Mouse (Mus musculus) MEL (cell line): Measurements from ENCODE around the gene Pak6. TPM values are rescaled to one million over a fixed set of nuclear protein-coding genes. Genes with fewer than 3 reads are reported as not detected.

Experiments used
- DNase-seq: peaks from one replicate; pipeline ENCODE4 v3.0.0; 2011; ENCODE audit warnings: low read depth, low spot score
- H3K27ac ChIP-seq: 2 replicates; pipeline ENCODE4 v1.5.1; 2012; ENCODE audit warnings: low read depth, mild to moderate bottlenecking, control low read depth, low read length, moderate library complexity; ENCODE audit not compliant: control insufficient read depth
- H3K27me3 ChIP-seq, 2 experiments: fragments of 150-350 bp in 1 of 2; sonication (generic) in 1 of 2; 2 replicates each; pipeline ENCODE4 v1.6.1; 2012; ENCODE audit warnings: low read length in 2 of 2, mild to moderate bottlenecking in 2 of 2, improper control_type of control experiment in 1 of 2, moderate library complexity in 1 of 2; ENCODE audit not compliant: insufficient read depth in 2 of 2, control insufficient read depth in 1 of 2
- H3K36me3 ChIP-seq, 2 experiments: 2 replicates each; pipeline ENCODE4 v1.6.1; 2012 to 2014; ENCODE audit warnings: low read length in 2 of 2, improper control_type of control experiment in 1 of 2, inconsistent platforms in 1 of 2, mild to moderate bottlenecking in 1 of 2; ENCODE audit not compliant: insufficient read depth in 2 of 2, control insufficient read depth in 1 of 2
- H3K4me1 ChIP-seq, 2 experiments: fragments of 150-350 bp in 1 of 2; sonication (generic) in 1 of 2; 2 replicates each; pipeline ENCODE4 v1.6.1; 2012; ENCODE audit warnings: low read length in 2 of 2, improper control_type of control experiment in 1 of 2, mild to moderate bottlenecking in 1 of 2; ENCODE audit not compliant: insufficient read depth in 2 of 2, control insufficient read depth in 1 of 2
- H3K4me3 ChIP-seq, 2 experiments: fragments of 150-350 bp in 1 of 2; sonication (generic) in 1 of 2; 2 replicates each; pipeline ENCODE4 v1.5.1; 2012; ENCODE audit warnings: low read depth in 2 of 2, low read length in 2 of 2, mild to moderate bottlenecking in 2 of 2, moderate library complexity in 2 of 2, control low read depth in 1 of 2, improper control_type of control experiment in 1 of 2; ENCODE audit not compliant: control insufficient read depth in 1 of 2, insufficient read depth in 1 of 2
- H3K79me2 ChIP-seq: 2 replicates; pipeline ENCODE4 v1.6.1; 2012; ENCODE audit warnings: mild to moderate bottlenecking, low read length, moderate library complexity; ENCODE audit not compliant: control insufficient read depth, poor library complexity, insufficient read depth
- H3K9ac ChIP-seq: 2 replicates; pipeline ENCODE4 v1.6.1; 2012; ENCODE audit warnings: low read depth, mild to moderate bottlenecking, control low read depth, low read length, moderate library complexity; ENCODE audit not compliant: control insufficient read depth, poor library complexity, severe bottlenecking
- H3K9me3 ChIP-seq: fragments of 150-350 bp; sonication (generic); replicated peaks from 2 replicates; pipeline ENCODE4 v1.6.1; 2012; ENCODE audit warnings: mild to moderate bottlenecking, low read length, improper control_type of control experiment, moderate library complexity; ENCODE audit not compliant: insufficient read depth
- BHLHE40 ChIP-seq: IDR thresholded peaks from 2 replicates; pipeline ENCODE4 v1.6.1; 2012; ENCODE audit warnings: low read depth, mild to moderate bottlenecking, inconsistent platforms, low read length, improper control_type of control experiment, borderline replicate concordance
- CHD2 ChIP-seq: IDR thresholded peaks from 2 replicates; pipeline ENCODE4 v1.6.1; 2011; ENCODE audit warnings: low read length, improper control_type of control experiment
- CTCF ChIP-seq, 3 experiments: IDR thresholded peaks in 2 of 3; conservative IDR thresholded peaks in 1 of 3; 2 replicates each; pipeline ENCODE4 v1.5.1; 2011 to 2012; ENCODE audit warnings: low read length in 3 of 3, low read depth in 2 of 3, mild to moderate bottlenecking in 2 of 3, improper control_type of control experiment in 1 of 3, inconsistent platforms in 1 of 3, mixed read lengths in 1 of 3, moderate library complexity in 1 of 3; ENCODE audit not compliant: control insufficient read depth in 1 of 3, insufficient read depth in 1 of 3, poor library complexity in 1 of 3, severe bottlenecking in 1 of 3
- E2F4 ChIP-seq: IDR thresholded peaks from 2 replicates; pipeline ENCODE4 v1.6.1; 2011; ENCODE audit warnings: low read depth, low read length, improper control_type of control experiment, borderline replicate concordance
- ELF1 ChIP-seq: IDR thresholded peaks from 2 replicates; pipeline ENCODE4 v1.6.1; 2014; ENCODE audit warnings: low read depth, mild to moderate bottlenecking, inconsistent platforms, low read length, improper control_type of control experiment, moderate library complexity
- ETS1 ChIP-seq: IDR thresholded peaks from 2 replicates; pipeline ENCODE4 v1.6.1; 2012; ENCODE audit warnings: low read depth, mild to moderate bottlenecking, inconsistent platforms, low read length, improper control_type of control experiment, moderate library complexity
- HCFC1 ChIP-seq: IDR thresholded peaks from 2 replicates; pipeline ENCODE4 v1.6.1; 2012; ENCODE audit warnings: low read depth, mild to moderate bottlenecking, inconsistent platforms, low read length, improper control_type of control experiment, moderate library complexity
- JUND ChIP-seq: IDR thresholded peaks from 2 replicates; pipeline ENCODE4 v1.6.1; 2011; ENCODE audit warnings: low read depth, mild to moderate bottlenecking, improper control_type of control experiment, low read length
- MAFK ChIP-seq: IDR thresholded peaks from 2 replicates; pipeline ENCODE4 v1.6.1; 2011; ENCODE audit warnings: low read depth, mild to moderate bottlenecking, low read length, improper control_type of control experiment, borderline replicate concordance
- MAZ ChIP-seq: IDR thresholded peaks from 2 replicates; pipeline ENCODE4 v1.6.1; 2012; ENCODE audit warnings: low read depth, mild to moderate bottlenecking, inconsistent platforms, low read length, improper control_type of control experiment
- MXI1 ChIP-seq: IDR thresholded peaks from 2 replicates; pipeline ENCODE4 v1.6.1; 2011; ENCODE audit warnings: mild to moderate bottlenecking, low read depth, low read length, improper control_type of control experiment
- MYB ChIP-seq: IDR thresholded peaks from 2 replicates; pipeline ENCODE4 v1.6.1; 2011; ENCODE audit warnings: mild to moderate bottlenecking, low read depth, low read length, improper control_type of control experiment
- MYC ChIP-seq: IDR thresholded peaks from 2 replicates; pipeline ENCODE4 v1.6.1; 2011; ENCODE audit warnings: low read depth, mild to moderate bottlenecking, low read length, improper control_type of control experiment, moderate library complexity
- NELFE ChIP-seq: IDR thresholded peaks from 2 replicates; pipeline ENCODE4 v1.6.1; 2011; ENCODE audit warnings: low read depth, low read length, improper control_type of control experiment
- POLR2A ChIP-seq, 2 experiments: IDR thresholded peaks; 2 replicates each; pipeline ENCODE4 v1.6.1; 2011 to 2012; ENCODE audit warnings: low read length in 2 of 2, mild to moderate bottlenecking in 2 of 2, control low read depth in 1 of 2, improper control_type of control experiment in 1 of 2, low read depth in 1 of 2, moderate library complexity in 1 of 2; ENCODE audit not compliant: control insufficient read depth in 1 of 2, insufficient read depth in 1 of 2, poor library complexity in 1 of 2
- POLR2AphosphoS5 ChIP-seq: IDR thresholded peaks from 2 replicates; pipeline ENCODE4 v1.6.1; 2012; ENCODE audit warnings: low read depth, borderline replicate concordance, mild to moderate bottlenecking, inconsistent platforms, low read length, moderate library complexity, mixed read lengths
- RCOR1 ChIP-seq: IDR thresholded peaks from 2 replicates; pipeline ENCODE4 v1.6.1; 2012; ENCODE audit warnings: low read depth, mild to moderate bottlenecking, inconsistent platforms, low read length, improper control_type of control experiment
- TAL1 ChIP-seq: IDR thresholded peaks from 2 replicates; pipeline ENCODE4 v1.6.1; 2012; ENCODE audit warnings: mild to moderate bottlenecking, inconsistent platforms, low read length, moderate library complexity, mixed read lengths
- TCF12 ChIP-seq: IDR thresholded peaks from 2 replicates; pipeline ENCODE4 v1.6.1; 2014; ENCODE audit warnings: low read depth, mild to moderate bottlenecking, inconsistent platforms, low read length, improper control_type of control experiment, moderate library complexity
- UBTF ChIP-seq: IDR thresholded peaks from 2 replicates; pipeline ENCODE4 v1.6.1; 2012; ENCODE audit warnings: low read depth, mild to moderate bottlenecking, inconsistent platforms, low read length, improper control_type of control experiment, moderate library complexity, borderline replicate concordance; ENCODE audit not compliant: insufficient read depth
- USF2 ChIP-seq, 2 experiments: IDR thresholded peaks; 2 replicates each; pipeline ENCODE4 v1.6.1; 2011 to 2012; ENCODE audit warnings: improper control_type of control experiment in 2 of 2, low read length in 2 of 2, borderline replicate concordance in 1 of 2, inconsistent platforms in 1 of 2, low read depth in 1 of 2, mild to moderate bottlenecking in 1 of 2; ENCODE audit not compliant: insufficient read depth in 1 of 2
- ZC3H11A ChIP-seq: IDR thresholded peaks from 2 replicates; pipeline ENCODE4 v1.6.1; 2012; ENCODE audit warnings: low read depth, mild to moderate bottlenecking, inconsistent platforms, low read length, improper control_type of control experiment
- ZKSCAN1 ChIP-seq: IDR thresholded peaks from 2 replicates; pipeline ENCODE4 v1.6.1; 2012; ENCODE audit warnings: low read depth, mild to moderate bottlenecking, inconsistent platforms, low read length, improper control_type of control experiment, moderate library complexity
- ZNF384 ChIP-seq: IDR thresholded peaks from 2 replicates; pipeline ENCODE4 v1.6.1; 2012; ENCODE audit warnings: low read depth, mild to moderate bottlenecking, inconsistent platforms, low read length, improper control_type of control experiment
- polyA plus RNA-seq, 2 experiments: library from polyadenylated mRNA; stranded (reverse) in 1 of 2; unstranded in 1 of 2; fragments of >175 nt in 1 of 2; fragments of >200 nt in 1 of 2; gene quantifications; 2 replicates each; pipeline versions ENCODE4 v1.2.1 to v1.2.4; 2012; ENCODE audit warnings: low replicate concordance in 2 of 2, low read depth in 1 of 2; ENCODE audit not compliant: insufficient read length in 2 of 2, insufficient read depth in 1 of 2, missing spikeins in 1 of 2
- total RNA-seq: library from RNA; depleted of rRNA; stranded (reverse); fragments of 300-350 nt; gene quantifications from 2 replicates; pipeline ENCODE4 v1.2.3, GENCODE M21; 2012

The Pak6 gene
- total and polyA plus RNA-seq, 3 experiments: 25.4 to 25.9 TPM; not detected in 1

- DNase-seq: no peak
- Histone ChIP-seq H3K27me3 (peaks cover 0 to 1% of the 10 kb centered on the region in 2 experiments; a peak in 1 of 4 replicates), H3K4me1 (peaks cover 0 to 9% of the 10 kb centered on the region in 2 experiments; a peak in 1 of 4 replicates), H3K9ac (no peak overlapping the region), H3K4me3 (no peak overlapping the region), H3K9me3 (no peaks in the 10 kb centered on the region), H3K36me3 (peaks cover 0 to 2% of the 10 kb centered on the region in 2 experiments; a peak in 1 of 4 replicates), H3K79me2 (no peaks in the 10 kb centered on the region)
- no peak for TF ChIP-seq BHLHE40
- no peak for TF ChIP-seq MXI1
- TF ChIP-seq MAFK: no peak
- no peak for TF ChIP-seq TAL1
- no peak for TF ChIP-seq ETS1
- no peak for TF ChIP-seq POLR2A (IDR thresholded peaks at IDR 0.05; ENCODE audit: control insufficient read depth in 1 of 2, insufficient read depth in 1 of 2, low read depth in 1 of 2, low read length in 2 of 2, poor library complexity in 1 of 2)
- TF ChIP-seq ZNF384: no peak
- TF ChIP-seq RCOR1: no peak
- TF ChIP-seq NELFE: no peak
- no peak for TF ChIP-seq ELF1
- no peak for TF ChIP-seq E2F4
- no peak for TF ChIP-seq JUND
- no peak for TF ChIP-seq CTCF (IDR thresholded peaks at IDR 0.05 in 2 of 3, conservative IDR thresholded peaks at IDR 0.05 in 1 of 3; ENCODE audit: control insufficient read depth in 1 of 3, insufficient read depth in 1 of 3, low read depth in 2 of 3, low read length in 3 of 3, poor library complexity in 1 of 3, severe bottlenecking in 1 of 3)
- TF ChIP-seq MAZ: no peak
- no peak for TF ChIP-seq POLR2AphosphoS5
- TF ChIP-seq, all 39 proteins: peak for 0
- H3K27ac ChIP-seq: no peak overlapping the region
Measured at GRCm38 (mm10) chr2:118697311-118697877, 34.3 kb downstream of the Pak6 start.

GRCm38 (mm10) chr2:118697955-118698354, 34.9 kb downstream of the Pak6 start:
- Histone ChIP-seq H3K79me2 (no peaks in the 10 kb centered on the region), H3K27me3 (peaks cover 0 to 5% of the 10 kb centered on the region in 2 experiments; a peak in 1 of 4 replicates), H3K9ac (no peak overlapping the region), H3K36me3 (peaks cover 0 to 2% of the 10 kb centered on the region in 2 experiments; a peak in 1 of 4 replicates), H3K4me3 (no peak overlapping the region), H3K27ac (no peak overlapping the region), H3K9me3 (no peaks in the 10 kb centered on the region), H3K4me1 (peaks cover 0 to 11% of the 10 kb centered on the region in 2 experiments; a peak in 2 of 4 replicates)
- no peak for DNase-seq
- TF ChIP-seq USF2 (IDR thresholded peaks at IDR 0.05; ENCODE audit: borderline replicate concordance in 1 of 2, insufficient read depth in 1 of 2, low read depth in 1 of 2, low read length in 2 of 2): no peak
- TF ChIP-seq ZKSCAN1: no peak
- no peak for TF ChIP-seq MAFK
- no peak for TF ChIP-seq CHD2
- no peak for TF ChIP-seq HCFC1
- no peak for TF ChIP-seq MXI1
- TF ChIP-seq MYB: no peak
- no peak for TF ChIP-seq ELF1
- no peak for TF ChIP-seq UBTF
- TF ChIP-seq MYC: no peak
- TF ChIP-seq ETS1: no peak
- no peak for TF ChIP-seq ZC3H11A
- no peak for TF ChIP-seq TCF12
